Mouse (Mus musculus) lung, postnatal 0 days (tissue): ENCODE results near the gene Dchs1.

Experiments
- CTCF ChIP-seq: IDR thresholded peaks from 2 replicates; pipeline ENCODE4 v1.5.1; 2016; ENCODE audit warnings: antibody characterized with exemption, mild to moderate bottlenecking
- EP300 ChIP-seq: IDR thresholded peaks from 2 replicates; pipeline ENCODE4 v1.6.1; 2016; ENCODE audit warnings: antibody characterized with exemption, mild to moderate bottlenecking, control low read depth

DNA sequence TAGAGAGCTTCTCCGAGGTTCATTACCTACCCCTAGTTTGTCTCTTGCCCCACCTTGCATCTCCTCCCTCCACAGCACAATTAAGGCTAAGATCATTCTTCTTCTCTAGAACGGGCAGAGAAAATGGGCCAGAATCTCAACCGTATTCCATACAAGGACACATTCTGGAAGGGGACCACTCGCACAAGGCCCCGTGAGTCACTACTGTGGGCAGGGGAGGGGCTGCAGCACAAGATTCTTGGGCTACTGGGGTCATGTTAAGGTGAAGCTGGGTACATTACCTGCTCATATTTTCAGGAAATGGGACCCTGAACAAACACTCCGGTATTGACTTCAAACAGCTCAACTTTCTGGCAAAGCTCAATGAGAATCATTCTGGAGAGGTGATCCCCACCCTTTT, 46.6 kb downstream of the Dchs1 start:
- no peak for TF ChIP-seq CTCF
- no peak for TF ChIP-seq EP300
